Mouse (Mus musculus) liver, embryonic 15.5 days (tissue): ENCODE measurements around the gene Gm12794. TPM values are rescaled to one million over a fixed set of nuclear protein-coding genes. Genes with fewer than 3 reads are reported as not detected.
"Not testable (repeated sequence)": the region's sequence is repeated elsewhere in the genome, so short reads cannot be mapped to it uniquely, and the experiment has no call there.

Experiments
- ATAC-seq: fragments of 200-750 bp; cut with Nextera tagmentation; 2 replicates; pipeline ENCODE4 v1.8.0; 2017; ENCODE audit warnings: moderate number of reproducible peaks, mild to moderate bottlenecking, moderate library complexity; ENCODE audit not compliant: insufficient read depth
- H3K27ac ChIP-seq: fragments of 300-500 bp; sonication (generic); replicated peaks from 2 replicates; pipeline ENCODE4 v1.5.1; 2015; ENCODE audit warnings: mild to moderate bottlenecking, inconsistent platforms
- H3K27me3 ChIP-seq: fragments of 300-500 bp; sonication (generic); 2 replicates; pipeline ENCODE4 v1.6.1; 2015; ENCODE audit warnings: mild to moderate bottlenecking, inconsistent platforms
- H3K36me3 ChIP-seq: fragments of 300-500 bp; sonication (generic); replicated peaks from 2 replicates; pipeline ENCODE4 v1.6.1; 2015; ENCODE audit warnings: moderate library complexity, mild to moderate bottlenecking, inconsistent platforms
- H3K4me1 ChIP-seq: fragments of 300-500 bp; sonication (generic); replicated peaks from 2 replicates; pipeline ENCODE4 v1.6.1; 2015; ENCODE audit warnings: inconsistent platforms
- H3K4me2 ChIP-seq: fragments of 300-500 bp; sonication (generic); 2 replicates; pipeline ENCODE4 v1.6.1; 2015; ENCODE audit warnings: moderate library complexity, mild to moderate bottlenecking, inconsistent platforms
- H3K4me3 ChIP-seq: fragments of 300-500 bp; sonication (generic); replicated peaks from 2 replicates; pipeline ENCODE4 v1.5.1; 2015; ENCODE audit warnings: mild to moderate bottlenecking, inconsistent platforms
- H3K9ac ChIP-seq: fragments of 300-500 bp; sonication (generic); 2 replicates; pipeline ENCODE4 v1.6.1; 2015; ENCODE audit warnings: moderate library complexity, mild to moderate bottlenecking, inconsistent platforms
- H3K9me3 ChIP-seq: fragments of 300-500 bp; sonication (generic); replicated peaks from 2 replicates; pipeline ENCODE4 v1.6.1; 2016; ENCODE audit warnings: inconsistent platforms
- WGBS: fragments of 180-500 bp; shearing (Covaris S2); methylation state at CpG from one replicate; pipeline ENCODE4 v1.1.7; 2015; ENCODE audit warnings: mixed read lengths; ENCODE audit not compliant: insufficient replicate concordance; 5-methylcytosine and 5-hydroxymethylcytosine counted together
- polyA plus RNA-seq: library from polyadenylated mRNA; unstranded; fragments of >200 nt; fragmentation: Nextera tagmentation; extraction: Ambion mirVana; gene quantifications from 2 replicates; pipeline ENCODE4 v1.2.1, GENCODE M21; 2015

Gm12794 gene
- not detected in 2 replicates for polyA plus RNA-seq

DNA sequence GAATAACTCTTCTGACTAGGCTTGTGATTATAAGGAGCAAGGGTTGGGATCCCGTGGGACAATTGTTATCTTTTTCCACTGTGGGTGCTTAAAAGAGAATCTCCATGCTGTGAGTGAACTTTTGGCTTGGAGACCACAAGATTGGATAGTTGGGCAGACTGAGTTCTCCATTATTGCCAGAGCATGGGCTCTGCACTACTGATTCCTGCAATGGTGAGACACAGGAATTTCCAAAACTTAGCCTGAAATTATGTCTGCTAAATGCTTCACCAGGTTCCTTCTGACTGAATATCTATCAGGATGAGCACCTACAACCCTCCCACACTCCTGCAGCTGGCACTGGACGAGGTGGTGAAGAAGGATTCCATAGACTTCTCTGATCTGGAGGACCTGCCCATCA lies at the start of gene Gm12794:
Gm12794 (plus strand) TSS at position 301 of the 400 bp plus-strand sequence.
- not testable (repeated sequence) for H3K27ac ChIP-seq, H3K4me2 ChIP-seq, ATAC-seq, H3K9ac ChIP-seq, H3K4me3 ChIP-seq, H3K27me3 ChIP-seq, H3K9me3 ChIP-seq, H3K36me3 ChIP-seq, H3K4me1 ChIP-seq
- 52% methylated on average over 2 of the region's 2 CpGs for WGBS

- WGBS: 60% methylated on average over 7 of the region's 7 CpGs
- no peak within 1 kb of the TSS for H3K4me3 ChIP-seq
- no peak for ATAC-seq
Measured at GRCm38 (mm10) chr4:101893656-101894420, 46.4 kb upstream of the Gm12794 start, which contains the start of gene C130073F10Rik. C130073F10Rik (minus strand) TSS chr4:101893789.

GRCm38 (mm10) chr4:101908821-101909220 lies 31.4 kb upstream of the Gm12794 start, which contains the start of gene Gm12800:
Gm12800 (plus strand) TSS chr4:101909121.
- ATAC-seq, H3K9ac ChIP-seq, H3K9me3 ChIP-seq, H3K4me3 ChIP-seq, H3K36me3 ChIP-seq, H3K27me3 ChIP-seq, H3K27ac ChIP-seq, H3K4me1 ChIP-seq, H3K4me2 ChIP-seq: not testable (repeated sequence)
- WGBS: 55% methylated on average over 2 of the region's 2 CpGs

More at GRCm38 (mm10) chr4:101893656-101894420, 46.4 kb upstream of the Gm12794 start, which contains the start of gene C130073F10Rik:
- H3K27me3 ChIP-seq: no peaks in the 10 kb centered on the region
- no peaks in the 10 kb centered on the region for H3K36me3 ChIP-seq
- no peak within 1 kb of the TSS for H3K27ac ChIP-seq
- H3K4me2 ChIP-seq: no peak within 1 kb of the TSS
- no peaks in the 10 kb centered on the region for H3K4me1 ChIP-seq
- no peaks in the 10 kb centered on the region for H3K9me3 ChIP-seq
- no peak within 1 kb of the TSS for H3K9ac ChIP-seq

DNA sequence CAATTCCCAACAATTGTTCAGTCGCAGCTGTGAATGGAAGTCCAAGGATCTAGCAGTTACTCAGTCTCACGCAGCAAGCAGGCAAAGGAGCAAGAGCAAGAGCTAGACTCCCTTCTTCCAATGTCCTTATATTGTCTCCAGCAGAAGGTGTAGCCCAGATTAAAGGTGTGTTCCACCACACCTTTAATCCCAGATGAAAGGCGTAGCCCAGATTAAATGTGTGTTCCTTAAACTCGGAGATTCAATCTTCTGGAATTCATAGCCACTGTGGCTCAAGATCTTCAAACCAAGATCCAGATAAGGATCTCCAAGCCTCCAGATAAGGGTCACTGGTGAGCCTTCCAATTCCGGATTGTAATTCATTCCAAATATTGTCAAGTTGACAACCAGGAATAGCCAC lies 40.7 kb downstream of the Gm12794 start, which contains the start of gene Gm12790:
Gm12790 (minus strand) TSS at position 101 of the 400 bp plus-strand sequence.
- not testable (repeated sequence) for H3K4me1 ChIP-seq, ATAC-seq, H3K4me3 ChIP-seq, H3K27ac ChIP-seq, H3K27me3 ChIP-seq, H3K9ac ChIP-seq, H3K9me3 ChIP-seq, H3K36me3 ChIP-seq, H3K4me2 ChIP-seq
- 50% methylated on average over 1 of the region's 5 CpGs for WGBS

- H3K27me3 ChIP-seq: no peaks in the 10 kb centered on the region
- WGBS: 47% methylated on average over 5 of the region's 5 CpGs
- no peak overlapping the region for H3K4me3 ChIP-seq
- H3K27ac ChIP-seq: no peak overlapping the region
- no peaks in the 10 kb centered on the region for H3K36me3 ChIP-seq
- H3K4me1 ChIP-seq: no peaks in the 10 kb centered on the region
- no peak overlapping the region for H3K4me2 ChIP-seq
- ATAC-seq: no peak
- no peaks in the 10 kb centered on the region for H3K9me3 ChIP-seq
- H3K9ac ChIP-seq: no peak overlapping the region
Measured at GRCm38 (mm10) chr4:101985678-101986077, 45.5 kb downstream of the Gm12794 start.

- H3K27ac ChIP-seq, H3K9me3 ChIP-seq, H3K9ac ChIP-seq, H3K27me3 ChIP-seq, H3K4me2 ChIP-seq, H3K4me1 ChIP-seq, H3K36me3 ChIP-seq, H3K4me3 ChIP-seq, ATAC-seq: not testable (repeated sequence)
- WGBS: 50% methylated on average over 2 of the region's 2 CpGs
Measured at GRCm38 (mm10) chr4:101986326-101986725, 46.1 kb downstream of the Gm12794 start, which contains the start of gene Gm12789. Gm12789 (plus strand) TSS chr4:101986626.

Other genes starting within 250 kb of the Gm12794 start
- 0.74 and 0.76 TPM in 2 replicates for gene Lepr, start 223.0 kb upstream of the Gm12794 start, polyA plus RNA-seq
- not detected in 2 replicates for gene B020004J07Rik, start 96.4 kb upstream of the Gm12794 start, polyA plus RNA-seq
- not detected in 2 replicates for gene C130073F10Rik, start 46.6 kb upstream of the Gm12794 start, polyA plus RNA-seq
- gene Gm12800, start 31.3 kb upstream of the Gm12794 start, polyA plus RNA-seq: not detected in 2 replicates
- gene Gm12790, start 40.6 kb downstream of the Gm12794 start, polyA plus RNA-seq: not detected in 2 replicates
- not detected in 2 replicates for gene Gm12789, start 46.2 kb downstream of the Gm12794 start, polyA plus RNA-seq
- gene Pde4b, start 147.1 kb downstream of the Gm12794 start, polyA plus RNA-seq: 2.5 and 3.5 TPM in 2 replicates